Mouse (Mus musculus) urinary bladder, adult 2 months (tissue): ENCODE data around the gene H2-Aa. TPM values are rescaled to one million over a fixed set of nuclear protein-coding genes. Genes with fewer than 3 reads are reported as not detected.

ENCODE experiments used
- DNase-seq: peaks from one replicate; pipeline ENCODE4 v3.0.0; 2022; ENCODE audit warnings: low spot score
- polyA plus RNA-seq: library from polyadenylated mRNA; depleted of rRNA; stranded (reverse); fragments of >200 nt; gene quantifications from 2 replicates; pipeline ENCODE4 v1.2.3, GENCODE M21; 2012

H2-Aa gene
- polyA plus RNA-seq, 1 experiment, result 281 TPM

DNA sequence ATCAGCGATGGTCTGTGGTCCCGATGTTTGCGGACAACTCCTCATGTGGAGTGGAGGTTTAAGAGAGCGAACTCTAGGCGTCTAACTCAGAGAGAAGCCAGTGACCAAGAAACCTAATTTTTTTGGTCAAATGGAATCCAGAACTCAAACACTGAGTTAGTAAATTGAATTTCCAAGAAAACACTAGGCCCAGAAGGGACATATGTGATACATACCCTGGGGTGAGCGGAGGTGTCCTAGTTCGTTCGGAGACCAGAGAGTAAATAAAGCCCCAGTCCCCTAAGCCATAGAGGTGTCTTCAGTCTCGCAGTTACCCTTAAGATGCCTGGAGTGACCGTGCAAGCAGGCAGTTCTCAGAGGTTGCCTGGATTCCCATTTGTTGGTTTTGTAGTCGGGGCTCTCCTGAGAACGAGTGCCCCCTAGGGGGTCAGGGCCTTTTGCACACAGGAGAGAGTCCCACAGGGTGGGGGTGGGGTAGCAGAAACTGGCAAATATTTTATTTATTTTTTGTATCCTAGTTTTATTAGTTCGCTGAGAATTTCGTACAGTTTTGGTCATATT lies 23.7 kb downstream of the H2-Aa start:
- no peak for DNase-seq

DNA sequence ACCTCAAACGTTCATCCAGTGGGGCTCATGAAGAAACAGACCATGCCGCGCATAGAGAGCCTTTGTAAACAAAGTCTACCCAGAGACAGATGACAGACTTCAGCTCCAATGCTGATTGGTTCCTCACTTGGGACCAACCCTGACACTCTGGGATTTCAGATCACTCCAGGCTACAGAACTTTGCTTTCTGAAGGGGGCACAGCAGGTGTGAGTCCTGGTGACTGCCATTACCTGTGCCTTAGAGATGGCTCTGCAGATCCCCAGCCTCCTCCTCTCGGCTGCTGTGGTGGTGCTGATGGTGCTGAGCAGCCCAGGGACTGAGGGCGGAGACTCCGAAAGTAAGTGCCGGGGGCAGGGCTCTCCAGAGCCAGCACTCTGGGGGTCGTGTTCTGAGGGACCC lies 24.6 kb downstream of the H2-Aa start:
- peak; percentile 40 for DNase-seq

DNA sequence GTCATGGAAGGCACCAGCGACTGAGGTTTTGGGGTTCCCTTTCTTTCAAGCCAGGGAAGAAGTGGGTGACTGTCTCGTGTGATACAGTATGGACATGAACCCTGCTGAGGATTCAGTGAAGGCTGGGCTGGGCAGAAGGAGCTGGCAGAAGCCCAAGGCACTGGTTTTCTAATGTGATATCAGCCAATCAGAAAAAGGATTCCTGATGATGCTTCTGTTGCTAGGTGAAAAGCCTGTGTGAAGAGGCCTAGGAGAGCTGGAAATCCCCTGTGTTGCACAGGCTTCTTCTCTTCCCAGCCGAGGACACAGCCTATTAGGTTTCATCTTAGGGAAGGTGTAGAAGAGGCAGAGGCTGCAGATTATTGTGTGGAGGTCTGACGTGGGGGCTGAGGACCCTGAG lies 26.1 kb downstream of the H2-Aa start:
- DNase-seq, result no peak

DNA sequence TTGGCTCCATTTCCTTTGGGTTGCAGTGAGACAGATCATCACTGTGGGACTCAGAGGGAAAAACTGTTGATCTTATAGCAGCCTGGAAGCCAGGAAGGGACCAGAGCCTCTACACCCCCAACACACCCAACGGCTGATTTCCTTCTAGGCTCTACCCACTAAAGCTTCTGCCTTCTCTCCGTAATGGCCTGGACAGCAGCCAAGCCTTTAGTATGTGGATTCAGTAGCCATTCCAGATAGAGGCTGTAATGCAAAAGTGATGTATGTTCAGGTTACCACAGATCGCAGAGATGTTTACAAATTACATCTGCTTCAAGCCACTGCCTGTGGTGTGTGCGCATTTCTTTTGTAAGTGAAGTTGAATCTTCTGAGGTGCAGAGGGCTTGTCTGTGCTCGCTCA lies 27.1 kb downstream of the H2-Aa start:
- no peak for DNase-seq

DNA sequence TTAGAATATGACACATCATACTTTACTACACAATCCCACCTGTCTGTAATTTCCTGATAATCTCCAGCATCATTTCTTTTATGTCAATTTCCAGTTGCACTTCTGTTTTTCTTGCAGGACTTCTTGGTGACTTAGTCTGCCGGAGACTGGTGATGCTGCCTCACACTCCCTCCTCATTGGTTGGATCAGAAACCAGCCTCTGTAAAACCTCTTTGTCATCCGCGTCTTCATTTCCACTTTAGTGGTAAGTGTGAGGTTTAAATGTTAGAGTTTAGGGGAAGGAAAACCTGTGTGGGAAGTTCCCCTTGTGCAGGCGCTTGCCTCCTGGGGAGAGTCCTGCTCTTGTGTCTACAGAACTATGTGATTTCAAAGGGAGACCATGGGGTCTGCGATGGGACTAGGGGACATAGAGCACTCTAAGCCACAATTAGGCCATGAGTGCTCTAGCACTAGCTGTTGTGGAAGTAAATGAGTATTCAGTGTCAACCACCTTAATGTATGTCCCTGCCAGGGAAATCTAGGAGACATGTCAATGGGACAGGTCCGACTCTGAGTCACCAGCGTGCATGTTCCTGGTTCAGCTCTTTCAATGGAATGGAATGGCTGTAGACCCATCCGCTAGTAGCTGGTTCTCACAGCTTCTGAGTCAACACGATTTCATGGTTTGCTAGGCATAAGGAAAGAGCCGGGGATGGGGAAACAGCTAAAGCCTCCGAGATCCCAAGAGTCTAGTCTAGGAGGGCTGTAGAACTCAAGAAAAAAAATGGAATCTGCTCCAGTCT lies 29.8 kb downstream of the H2-Aa start, which contains the start of gene H2-Ab1:
Gene H2-Ab1, plus strand, starts transcription at position 96 of the 782 bp plus-strand sequence.
- DNase-seq, result no peak

DNA sequence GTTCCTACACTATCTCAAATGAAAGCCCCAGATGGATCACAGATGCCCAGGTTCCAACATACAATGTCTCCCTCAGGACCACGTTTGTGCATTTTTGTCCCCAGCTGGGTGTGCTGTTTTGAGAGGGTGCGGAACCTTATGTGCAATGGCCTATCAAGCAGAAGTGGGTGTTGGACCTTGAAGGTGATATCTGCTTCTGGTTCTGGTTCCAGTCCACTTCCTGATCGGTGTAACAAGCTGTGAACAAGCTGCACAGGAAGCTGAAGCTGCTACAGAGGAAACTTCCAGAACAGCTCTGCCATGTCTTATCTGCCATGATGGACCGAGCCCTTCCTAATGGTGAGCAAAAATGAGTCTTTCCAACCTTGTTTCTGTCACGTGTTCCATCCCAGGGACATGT lies 31.1 kb downstream of the H2-Aa start:
- DNase-seq, result no peak

DNA sequence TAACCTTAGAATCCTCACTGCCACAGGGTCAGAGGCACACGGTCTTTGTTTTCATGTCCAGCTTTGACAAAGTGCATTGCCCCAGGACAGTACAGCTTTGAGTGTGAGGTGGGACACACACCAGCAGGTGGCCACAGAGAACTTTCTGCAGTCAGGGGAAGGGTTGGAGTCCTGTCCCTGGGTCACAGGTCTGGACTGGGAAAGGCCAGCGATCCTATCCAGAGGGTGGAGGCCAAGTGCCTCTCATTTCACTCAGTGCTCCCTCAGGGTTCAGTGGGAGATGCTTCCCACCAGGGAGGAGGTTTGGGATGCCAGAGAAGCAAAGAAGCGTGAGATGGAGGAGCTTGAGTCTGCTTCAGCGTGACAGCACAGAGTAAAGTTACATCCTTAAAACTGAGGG lies 36.0 kb downstream of the H2-Aa start:
- no peak for DNase-seq

DNA sequence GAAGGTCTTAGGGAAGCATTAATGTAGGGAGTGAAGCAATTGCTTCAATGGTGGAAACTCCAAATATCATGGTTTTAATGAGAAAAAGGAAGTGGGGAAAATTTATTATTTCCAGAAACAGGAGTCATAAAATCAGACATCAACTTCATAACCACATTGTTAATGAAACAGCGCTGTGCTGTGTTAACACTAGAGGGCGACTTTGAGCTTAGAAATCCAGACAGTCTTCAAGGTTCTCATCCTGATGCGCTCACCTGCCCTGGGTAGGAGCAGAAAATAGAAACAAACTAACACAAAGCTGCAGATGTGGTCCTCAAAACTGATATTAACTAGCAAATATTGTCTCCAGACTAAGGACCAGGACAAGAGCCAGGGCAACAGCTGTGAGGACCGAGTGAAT lies 37.7 kb downstream of the H2-Aa start:
- DNase-seq, result no peak

DNA sequence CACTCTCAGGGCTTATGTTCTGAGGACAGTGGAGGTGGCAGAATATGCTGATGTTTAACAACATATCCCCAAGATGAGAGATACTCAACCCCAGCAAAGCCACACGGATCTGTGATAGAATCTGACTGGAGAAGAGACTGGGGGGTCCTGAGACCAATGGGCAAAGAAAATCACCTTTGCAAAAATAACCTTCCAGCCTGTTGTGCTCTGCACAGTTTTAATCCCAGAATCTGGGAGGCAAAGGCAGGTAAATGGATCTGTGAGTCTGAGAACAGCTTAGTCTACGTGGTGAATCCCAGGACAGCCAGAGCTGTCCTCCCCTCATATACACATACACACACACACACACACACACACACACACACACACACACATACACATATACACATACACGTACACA lies 38.3 kb downstream of the H2-Aa start:
- DNase-seq, result no peak

DNA sequence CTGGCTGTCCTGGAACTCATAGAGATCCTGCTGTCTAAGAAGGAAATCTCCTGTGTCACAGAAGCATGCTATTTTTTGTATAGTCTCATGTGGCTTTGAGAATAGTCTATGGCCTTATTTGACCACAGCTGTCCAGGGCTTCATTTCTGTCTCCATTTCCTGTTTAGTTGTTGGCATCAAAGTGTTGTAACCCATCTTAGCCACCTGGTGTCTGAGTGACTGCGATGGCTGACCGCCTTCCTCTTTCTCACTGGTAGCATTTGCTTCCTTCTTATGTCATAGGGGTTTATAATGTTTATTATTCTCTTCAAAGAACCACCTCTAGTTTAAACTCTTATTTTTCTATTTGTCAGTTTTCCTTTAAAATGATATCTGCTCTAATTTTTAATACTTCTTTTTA lies 38.9 kb downstream of the H2-Aa start:
- no peak for DNase-seq

DNA sequence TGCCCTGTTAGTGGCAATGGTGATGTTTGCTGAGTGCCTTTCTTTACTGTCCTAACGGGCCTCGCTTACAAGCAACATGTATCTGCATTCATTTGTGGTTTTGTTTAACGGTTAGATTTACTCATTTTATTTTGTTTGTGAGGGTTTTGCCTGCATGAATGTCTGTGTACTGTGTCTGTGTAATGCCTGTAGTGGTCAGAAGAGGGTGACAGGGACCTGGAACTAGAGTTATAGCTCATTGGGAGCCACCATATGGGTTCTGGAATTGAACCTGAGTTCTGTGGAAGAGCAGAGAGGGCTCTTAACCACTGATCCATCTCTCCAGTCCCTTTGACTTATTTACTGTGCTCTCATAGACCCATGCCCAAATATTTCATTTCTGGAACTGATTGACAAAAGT lies 40.6 kb downstream of the H2-Aa start:
- no peak for DNase-seq

DNA sequence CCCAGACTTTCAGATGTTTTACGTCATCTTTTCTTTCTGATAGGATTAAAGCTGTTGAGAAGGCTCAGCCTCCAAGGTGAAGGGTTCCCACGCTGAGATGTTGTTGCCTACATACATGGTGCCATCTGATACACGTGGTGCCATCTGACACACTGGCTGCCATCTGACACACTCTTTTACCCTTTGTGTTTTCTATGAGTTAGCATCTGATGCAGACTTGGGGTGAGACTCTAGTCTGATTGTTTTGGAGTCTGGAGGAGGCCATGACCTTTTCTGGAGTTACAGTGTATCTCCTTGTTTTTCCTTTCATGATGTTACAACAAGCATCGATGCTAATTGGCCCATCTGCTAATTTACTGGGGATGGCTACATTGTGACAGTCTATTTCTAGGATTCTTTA lies 43.0 kb downstream of the H2-Aa start:
- no peak for DNase-seq

DNA sequence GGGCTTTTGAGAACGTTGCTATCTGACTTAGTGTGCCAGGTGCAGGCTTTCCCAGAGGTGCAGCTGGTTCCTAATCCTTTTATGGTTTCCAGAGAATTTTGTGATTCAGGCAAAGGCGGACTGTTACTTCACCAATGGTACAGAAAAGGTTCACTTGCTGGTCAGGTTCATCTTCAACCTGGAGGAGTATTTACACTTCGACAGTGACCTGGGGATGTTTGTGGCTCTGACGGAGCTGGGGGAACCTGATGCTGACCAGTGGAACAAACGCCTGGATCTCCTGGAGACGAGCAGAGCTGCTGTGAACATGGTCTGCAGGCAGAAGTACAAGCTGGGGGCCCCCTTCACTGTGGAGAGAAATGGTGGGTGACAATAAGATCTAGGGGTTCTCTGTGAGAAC lies 46.7 kb downstream of the H2-Aa start:
- no peak for DNase-seq

DNA sequence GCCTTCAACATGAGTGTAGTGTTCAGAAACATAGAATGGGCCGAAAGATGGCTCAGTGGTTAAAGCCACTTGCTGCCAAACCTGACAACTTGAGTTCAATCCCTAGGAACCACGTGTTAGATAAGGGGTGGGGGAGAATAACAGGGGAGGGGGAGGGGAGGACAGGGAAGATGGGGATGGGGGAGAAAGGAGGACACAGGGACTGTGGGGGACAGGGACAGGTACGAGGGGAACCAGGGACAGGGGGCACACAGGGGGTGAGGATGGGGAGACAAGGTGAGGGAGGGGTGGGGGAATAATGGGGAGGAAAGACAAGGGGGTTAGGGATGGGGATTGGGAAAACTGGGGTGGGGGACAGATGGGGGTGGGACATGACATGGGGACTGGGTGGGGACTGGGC lies 47.3 kb downstream of the H2-Aa start:
- DNase-seq, result no peak

DNA sequence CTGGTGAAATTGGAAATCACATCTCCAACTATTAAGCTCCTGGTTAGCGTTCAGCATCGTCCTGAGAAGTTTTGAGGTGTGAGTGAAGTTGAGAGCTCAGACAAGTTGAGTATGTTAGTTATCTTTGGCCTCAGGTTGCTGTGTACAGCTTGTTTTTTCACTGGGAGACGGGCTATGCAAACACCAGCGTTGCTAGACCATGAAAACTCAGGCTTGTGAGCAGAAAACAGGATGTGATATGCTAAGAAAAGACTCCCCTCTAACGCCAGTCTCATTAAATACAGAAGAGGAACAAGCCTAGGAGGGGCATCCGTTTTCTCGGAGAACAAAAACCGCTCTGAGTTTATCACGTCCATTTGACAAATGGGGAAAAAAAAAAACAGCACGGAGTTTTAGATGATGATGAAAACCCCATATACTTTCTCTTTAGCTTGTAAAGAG lies 48.0 kb downstream of the H2-Aa start:
- no peak for DNase-seq

DNA sequence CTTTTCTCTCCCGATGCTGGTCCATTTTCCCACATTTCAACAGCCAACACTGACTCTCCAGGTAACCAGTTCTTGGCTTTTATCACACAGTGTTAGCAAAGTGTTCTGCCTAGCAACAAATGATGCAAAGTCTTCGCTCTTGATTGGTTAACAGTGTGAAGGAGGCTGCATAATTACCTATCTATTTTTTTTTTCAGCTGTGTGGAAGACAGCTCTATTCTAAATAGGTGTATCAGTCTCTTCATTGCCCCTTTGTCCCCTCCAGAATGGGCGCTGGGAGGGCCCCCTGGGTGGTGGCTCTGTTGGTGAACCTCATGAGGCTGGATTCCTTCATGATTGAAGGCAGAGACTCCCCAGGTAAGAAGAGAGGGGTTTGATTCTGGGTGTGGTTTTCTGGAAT lies 48.9 kb downstream of the H2-Aa start, which contains the start of gene H2-Ob:
Gene H2-Ob, plus strand, starts transcription at position 198 of the 400 bp plus-strand sequence.
- no peak for DNase-seq

DNA sequence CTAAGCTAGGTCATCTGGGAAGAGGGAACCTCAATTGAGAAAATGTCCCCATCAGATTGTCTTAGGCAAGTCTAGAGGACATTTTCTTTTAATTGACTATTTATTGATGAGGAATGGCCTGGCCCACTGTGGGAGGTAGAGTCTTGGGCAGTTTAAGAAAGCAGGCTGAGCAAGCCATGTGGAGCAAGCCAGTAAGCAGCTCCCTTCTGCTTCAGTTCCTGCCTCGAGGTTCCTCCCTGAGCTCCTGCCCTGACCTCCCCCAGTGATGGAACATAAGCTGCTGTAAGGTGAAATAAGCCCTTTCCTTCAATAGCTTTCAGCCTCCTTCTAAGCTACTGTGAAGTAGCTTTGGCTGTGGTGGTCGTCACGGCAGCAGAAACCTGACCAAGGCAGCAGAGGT lies 49.9 kb downstream of the H2-Aa start:
- no peak for DNase-seq

DNA sequence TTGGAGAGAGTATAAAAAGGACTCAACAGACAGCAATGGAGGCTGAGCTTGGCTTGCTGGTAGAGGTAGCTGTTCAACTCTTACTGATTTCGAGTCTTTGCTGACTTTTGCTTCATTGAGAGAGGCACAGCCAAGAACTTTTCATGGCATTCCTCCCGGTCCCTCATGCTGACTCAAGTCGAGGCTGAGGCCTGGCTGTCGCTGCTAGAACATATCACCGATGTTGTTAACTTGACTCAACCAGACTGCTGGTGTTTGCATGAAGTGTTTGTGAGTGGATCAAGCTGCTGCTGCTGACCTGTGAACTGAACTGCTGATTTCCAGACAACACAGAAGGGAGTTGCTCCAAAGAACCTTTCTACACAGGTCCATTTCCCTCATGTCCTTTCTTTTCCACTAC lies 50.9 kb downstream of the H2-Aa start:
- DNase-seq, result no peak

DNA sequence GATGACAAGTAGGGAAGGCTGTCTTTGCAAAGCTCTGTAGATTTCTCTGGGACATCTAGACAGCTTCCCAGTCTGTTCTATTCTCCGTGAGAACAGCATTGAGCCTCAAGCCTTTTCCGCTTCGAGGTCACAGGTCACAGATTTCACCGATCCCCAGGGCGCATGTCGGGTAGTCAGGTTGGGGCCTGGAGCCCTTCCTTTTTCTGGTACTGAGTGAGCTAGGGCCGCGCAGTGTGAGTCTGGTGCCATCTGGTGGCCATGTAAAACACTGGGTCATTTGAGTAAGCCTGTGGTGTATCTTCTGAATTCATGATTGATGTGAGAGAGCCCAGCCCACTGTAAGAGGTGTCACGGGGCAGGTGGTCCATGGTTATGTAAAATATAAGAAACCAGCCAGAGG lies 52.7 kb downstream of the H2-Aa start:
- peak; percentile 42 for DNase-seq
